Mouse (Mus musculus): ENCODE results near the gene Smpd3. TPM values are rescaled to one million over a fixed set of nuclear protein-coding genes. Genes with fewer than 3 reads are reported as not detected.

Smpd3 gene
- polyA plus RNA-seq, 2 experiments: 11.2 to 17.5 TPM

DNA sequence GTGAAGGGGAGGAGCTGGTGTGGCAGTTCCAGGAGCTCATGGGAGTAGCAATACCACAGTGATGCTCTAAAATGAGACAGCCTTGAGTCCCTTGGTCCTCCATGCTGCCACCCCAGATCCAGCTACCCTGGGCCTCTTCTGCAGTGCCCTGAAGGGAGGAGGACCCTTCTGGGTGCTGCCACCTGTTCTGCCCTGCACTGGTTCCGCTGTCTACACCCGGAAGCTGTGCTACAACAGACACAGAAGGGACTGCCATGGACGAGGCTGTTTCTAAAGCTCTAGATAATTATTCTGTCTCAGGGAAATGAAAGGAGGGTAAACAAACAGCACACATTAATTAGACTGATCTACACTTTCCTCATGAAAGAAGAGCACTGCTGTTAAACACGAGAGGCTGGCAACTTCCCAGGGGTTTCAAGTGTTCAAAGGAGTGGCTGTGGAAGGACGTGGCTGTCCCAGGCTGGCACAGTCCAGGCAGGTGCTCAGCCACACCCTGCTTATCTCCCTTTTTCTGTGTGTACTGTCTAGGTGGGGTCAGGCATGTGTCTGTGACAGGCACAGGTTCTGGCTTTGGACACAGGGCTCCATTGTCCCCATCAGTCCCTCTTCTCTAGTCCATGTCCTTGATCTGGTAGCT lies 69.0 kb downstream of the Smpd3 start:
- H3K9me3 ChIP-seq (ENCODE audit: control insufficient read depth, low read length): no peaks in the 10 kb centered on the region
- ATAC-seq (ENCODE audit: low FRiP score, low read depth) (no peak), DNase-seq (ENCODE audit: low spot score) (no peak)
- H3K4me2 ChIP-seq (replicated peaks; ENCODE audit: low read depth, low read length, severe bottlenecking): no peak overlapping the region
- H3K27me3 ChIP-seq (ENCODE audit: control insufficient read depth, insufficient read depth, low read length): no peaks in the 10 kb centered on the region
- TF ChIP-seq POLR2A (IDR thresholded peaks at IDR 0.05; ENCODE audit: borderline replicate concordance, extremely low read depth, insufficient read depth, insufficient read length): no peak
- H3K9ac ChIP-seq (ENCODE audit: low read depth, low read length, severe bottlenecking): no peak overlapping the region
- WGBS: 62% methylated on average over 5 of the region's 5 CpGs
- H3K36me3 ChIP-seq (ENCODE audit: control insufficient read depth, insufficient read depth, low read length): no peaks in the 10 kb centered on the region
- H3K4me3 ChIP-seq (replicated peaks; ENCODE audit: low read length): no peak overlapping the region
- H3K4me1 ChIP-seq (ENCODE audit: control insufficient read depth, insufficient read depth, low read length): peaks cover 10% of the 10 kb centered on the region; the same call in 1 of the 2 replicates
- no peak overlapping the region for H3K27ac ChIP-seq (replicated peaks; ENCODE audit: low read depth, low read length)

DNA sequence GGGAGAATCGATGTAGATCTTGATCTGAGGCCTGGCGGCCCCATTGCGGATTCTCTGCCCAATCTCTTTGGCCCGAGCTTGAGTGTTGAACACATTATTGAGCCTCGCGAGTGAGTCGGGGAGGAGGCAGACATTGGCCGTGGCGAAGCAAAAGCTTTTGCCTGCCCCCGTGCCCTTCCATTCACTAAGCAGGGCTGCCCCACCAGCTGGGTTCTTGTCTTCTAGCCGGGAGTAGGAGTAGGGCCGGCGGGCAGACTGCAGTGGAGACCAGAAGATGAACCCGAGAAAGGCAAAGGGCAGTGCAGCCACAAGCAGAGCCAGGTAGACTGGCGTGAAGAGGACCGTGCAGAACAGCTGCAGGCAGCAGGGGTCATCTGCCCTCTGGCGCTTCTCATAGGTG lies 72.4 kb downstream of the Smpd3 start:
- Histone ChIP-seq H3K9ac (ENCODE audit: low read depth, low read length, severe bottlenecking) (no peak overlapping the region), H3K4me1 (ENCODE audit: control insufficient read depth, insufficient read depth, low read length) (peaks cover 6% of the 10 kb centered on the region; the same call in 1 of the 2 replicates), H3K27ac (replicated peaks; ENCODE audit: low read depth, low read length) (no peak overlapping the region), H3K4me2 (replicated peaks; ENCODE audit: low read depth, low read length, severe bottlenecking) (no peak overlapping the region), H3K4me3 (replicated peaks; ENCODE audit: low read length) (no peak overlapping the region), H3K36me3 (ENCODE audit: control insufficient read depth, insufficient read depth, low read length) (0 out of 2 replicates have a peak, but pooled peaks cover 2% of the 10 kb centered on the region), H3K27me3 (ENCODE audit: control insufficient read depth, insufficient read depth, low read length) (no peaks in the 10 kb centered on the region), H3K9me3 (ENCODE audit: control insufficient read depth, low read length) (no peaks in the 10 kb centered on the region)
- TF ChIP-seq POLR2A (IDR thresholded peaks at IDR 0.05; ENCODE audit: borderline replicate concordance, extremely low read depth, insufficient read depth, insufficient read length): no peak
- ATAC-seq (ENCODE audit: low FRiP score, low read depth) (no peak), DNase-seq (ENCODE audit: low spot score) (no peak)
- WGBS: 86% methylated on average over 17 of the region's 17 CpGs

DNA sequence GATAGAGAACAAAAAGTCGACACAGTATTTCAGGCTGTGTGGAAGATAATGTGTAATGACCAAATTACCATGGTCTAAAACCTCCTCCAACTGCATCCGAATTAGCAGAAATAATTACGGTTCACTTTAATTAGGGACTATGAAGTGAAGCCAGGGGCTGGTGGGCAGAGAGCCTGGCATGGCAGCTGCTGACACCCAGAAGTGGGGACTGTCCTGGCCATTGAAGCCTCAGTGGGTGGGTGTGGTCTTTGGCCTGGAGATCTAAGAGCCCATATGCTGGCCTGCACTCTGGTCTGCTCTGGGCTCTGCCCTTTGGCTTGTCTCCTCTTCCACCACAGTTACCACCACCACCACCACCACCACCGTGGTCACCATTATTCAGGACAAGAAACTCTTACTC lies 73.9 kb downstream of the Smpd3 start:
- DNase-seq (ENCODE audit: low spot score) (no peak), ATAC-seq (ENCODE audit: low FRiP score, low read depth) (no peak)
- Histone ChIP-seq H3K9ac (ENCODE audit: low read depth, low read length, severe bottlenecking) (no peak overlapping the region), H3K9me3 (ENCODE audit: control insufficient read depth, low read length) (no peaks in the 10 kb centered on the region), H3K4me3 (replicated peaks; ENCODE audit: low read length) (no peak overlapping the region), H3K27me3 (ENCODE audit: control insufficient read depth, insufficient read depth, low read length) (no peaks in the 10 kb centered on the region), H3K36me3 (ENCODE audit: control insufficient read depth, insufficient read depth, low read length) (0 out of 2 replicates have a peak, but pooled peaks cover 3% of the 10 kb centered on the region), H3K4me2 (replicated peaks; ENCODE audit: low read depth, low read length, severe bottlenecking) (no peak overlapping the region), H3K4me1 (ENCODE audit: control insufficient read depth, insufficient read depth, low read length) (no peaks in the 10 kb centered on the region), H3K27ac (replicated peaks; ENCODE audit: low read depth, low read length) (no peak overlapping the region)
- 75% methylated on average over 4 of the region's 4 CpGs for WGBS
- no peak for TF ChIP-seq POLR2A (IDR thresholded peaks at IDR 0.05; ENCODE audit: borderline replicate concordance, extremely low read depth, insufficient read depth, insufficient read length)

DNA sequence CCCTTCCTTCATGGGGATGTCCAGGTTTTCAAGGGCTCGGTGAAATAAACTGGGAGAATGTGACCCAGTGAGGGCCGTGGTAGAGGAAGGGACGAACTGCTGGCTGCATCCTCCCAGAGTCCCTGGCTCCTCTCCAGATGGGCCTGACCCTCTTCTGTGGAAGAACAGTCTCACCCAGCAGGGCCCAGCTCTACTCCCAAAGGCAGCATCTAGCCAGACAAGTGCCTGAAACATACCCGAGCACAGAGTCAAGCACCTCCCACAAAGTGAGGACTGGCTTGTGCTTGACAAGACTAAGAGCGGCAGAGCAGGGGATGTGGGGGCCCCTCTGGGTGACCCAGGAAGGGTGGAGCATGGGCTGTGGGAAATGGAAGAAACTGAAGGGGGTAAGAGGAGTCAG lies 75.4 kb downstream of the Smpd3 start:
- H3K27me3 ChIP-seq (ENCODE audit: control insufficient read depth, insufficient read depth, low read length): no peaks in the 10 kb centered on the region
- ATAC-seq (ENCODE audit: low FRiP score, low read depth) (no peak), DNase-seq (ENCODE audit: low spot score) (no peak)
- no peaks in the 10 kb centered on the region for H3K9me3 ChIP-seq (ENCODE audit: control insufficient read depth, low read length)
- WGBS: 67% methylated on average over 5 of the region's 5 CpGs
- H3K36me3 ChIP-seq (ENCODE audit: control insufficient read depth, insufficient read depth, low read length): 0 out of 2 replicates have a peak, but pooled peaks cover 3% of the 10 kb centered on the region
- H3K27ac ChIP-seq (replicated peaks; ENCODE audit: low read depth, low read length): no peak overlapping the region
- no peak overlapping the region for H3K4me2 ChIP-seq (replicated peaks; ENCODE audit: low read depth, low read length, severe bottlenecking)
- H3K4me1 ChIP-seq (ENCODE audit: control insufficient read depth, insufficient read depth, low read length): no peaks in the 10 kb centered on the region
- no peak for TF ChIP-seq POLR2A (IDR thresholded peaks at IDR 0.05; ENCODE audit: borderline replicate concordance, extremely low read depth, insufficient read depth, insufficient read length)
- H3K4me3 ChIP-seq (replicated peaks; ENCODE audit: low read length): no peak overlapping the region
- no peak overlapping the region for H3K9ac ChIP-seq (ENCODE audit: low read depth, low read length, severe bottlenecking)

DNA sequence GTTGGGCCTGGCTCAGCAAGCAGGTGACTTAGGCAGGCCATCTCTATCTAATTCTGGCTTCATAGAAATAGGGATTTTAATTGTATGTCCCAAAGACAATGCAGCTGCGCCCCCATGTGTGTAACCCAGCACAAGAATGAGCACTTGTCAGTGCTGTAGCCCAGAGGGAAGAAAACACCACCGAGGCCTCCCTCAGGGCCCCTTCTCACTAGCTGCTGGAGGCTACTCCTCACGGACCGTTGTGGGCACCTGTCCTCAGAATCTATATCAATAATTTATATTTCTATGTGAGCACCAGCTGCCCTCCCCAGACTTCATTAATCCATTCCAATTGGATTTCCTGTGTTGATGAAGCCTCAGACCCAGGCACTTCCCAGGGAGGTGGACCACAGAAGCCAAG lies 76.9 kb downstream of the Smpd3 start:
- WGBS: 90% methylated on average over 4 of the region's 4 CpGs
- no peak for ATAC-seq (ENCODE audit: low FRiP score, low read depth)

More for the DNA sequence above, 76.9 kb downstream of the Smpd3 start:
- no peak overlapping the region for H3K27ac ChIP-seq (replicated peaks; ENCODE audit: low read depth, low read length)
- no peak overlapping the region for H3K9ac ChIP-seq (ENCODE audit: low read depth, low read length, severe bottlenecking)
- no peak overlapping the region for H3K4me3 ChIP-seq (replicated peaks; ENCODE audit: low read length)
- TF ChIP-seq POLR2A (IDR thresholded peaks at IDR 0.05; ENCODE audit: borderline replicate concordance, extremely low read depth, insufficient read depth, insufficient read length): no peak
- peaks cover 3% of the 10 kb centered on the region; the same call in 1 of the 2 replicates for H3K36me3 ChIP-seq (ENCODE audit: control insufficient read depth, insufficient read depth, low read length)
- no peaks in the 10 kb centered on the region for H3K27me3 ChIP-seq (ENCODE audit: control insufficient read depth, insufficient read depth, low read length)
- H3K9me3 ChIP-seq (ENCODE audit: control insufficient read depth, low read length): no peaks in the 10 kb centered on the region
- no peak overlapping the region for H3K4me2 ChIP-seq (replicated peaks; ENCODE audit: low read depth, low read length, severe bottlenecking)
- H3K4me1 ChIP-seq (ENCODE audit: control insufficient read depth, insufficient read depth, low read length): no peaks in the 10 kb centered on the region
- DNase-seq (ENCODE audit: low spot score): no peak
